Mouse (Mus musculus) heart, adult 2 months (tissue): Measurements from ENCODE around the gene Tbcc. TPM values are rescaled to one million over a fixed set of nuclear protein-coding genes. Genes with fewer than 3 reads are reported as not detected.

Experiments
- DNase-seq, 2 experiments: peaks; one replicate each; pipeline ENCODE4 v3.0.0; 2021
- H3K27ac ChIP-seq: fragments of 200-600 bp; 2 replicates; pipeline ENCODE4 v1.8.1; 2022
- H3K27me3 ChIP-seq: fragments of 200-500 bp; 2 replicates; pipeline ENCODE4 v1.6.1; 2012; ENCODE audit warnings: mild to moderate bottlenecking, low read length, inconsistent platforms, mixed read lengths; ENCODE audit not compliant: control insufficient read depth, insufficient read depth
- H3K36me3 ChIP-seq: fragments of 200-500 bp; 2 replicates; pipeline ENCODE4 v1.6.1; 2012; ENCODE audit warnings: low read length, inconsistent platforms; ENCODE audit not compliant: control insufficient read depth, insufficient read depth
- H3K4me1 ChIP-seq: fragments of 200-500 bp; 2 replicates; pipeline ENCODE4 v1.6.1; 2011; ENCODE audit warnings: low read length; ENCODE audit not compliant: control insufficient read depth, insufficient read depth
- H3K4me3 ChIP-seq: fragments of 200-600 bp; 2 replicates; pipeline ENCODE4 v1.8.1; 2022
- H3K79me2 ChIP-seq: fragments of 200-500 bp; replicated peaks from 2 replicates; pipeline ENCODE4 v1.6.1; 2012; ENCODE audit warnings: mild to moderate bottlenecking, inconsistent platforms, low read length, moderate library complexity, mixed read lengths; ENCODE audit not compliant: control insufficient read depth, insufficient read depth
- H3K9ac ChIP-seq: fragments of 200-500 bp; 2 replicates; pipeline ENCODE4 v1.6.1; 2012; ENCODE audit warnings: low read depth, mild to moderate bottlenecking, control low read depth, inconsistent platforms, low read length, mixed read lengths
- CTCF ChIP-seq: fragments of 200-600 bp; IDR thresholded peaks from 2 replicates; pipeline ENCODE4 v1.8.1; 2022; ENCODE audit warnings: antibody characterized with exemption, mild to moderate bottlenecking, moderate library complexity
- EP300 ChIP-seq: fragments of 200-500 bp; IDR thresholded peaks from 2 replicates; pipeline ENCODE4 v1.6.1; 2011; ENCODE audit warnings: low read depth, low read length, control low read depth; ENCODE audit not compliant: insufficient read depth
- POLR2A ChIP-seq: fragments of 200-500 bp; IDR thresholded peaks from 2 replicates; pipeline ENCODE4 v1.6.1; 2011; ENCODE audit warnings: mild to moderate bottlenecking, low read depth, low read length, control low read depth; ENCODE audit not compliant: insufficient read depth
- WGBS: fragments of 180-500 bp; shearing (Covaris S2); methylation state at CpG from one replicate; pipeline ENCODE4 v1.1.7; 2018; 5-methylcytosine and 5-hydroxymethylcytosine counted together
- intact Hi-C: fragments of 180-260 bp; cut with DNase I; formaldehyde crosslinking; loops from one replicate; pipeline ENCODE4 v1.15.1; 2025
- polyA plus RNA-seq: library from polyadenylated mRNA; depleted of rRNA; stranded (reverse); fragments of >200 nt; gene quantifications from 2 replicates; pipeline ENCODE4 v1.2.3, GENCODE M21; 2012
- total RNA-seq, 2 experiments: library from RNA; stranded (reverse); gene quantifications; 2 replicates each; pipeline ENCODE4 v1.2.3; 2021

Gene Tbcc
- total and polyA plus RNA-seq, 3 experiments, result 12.7 to 16.3 (median 16.3) TPM

DNA sequence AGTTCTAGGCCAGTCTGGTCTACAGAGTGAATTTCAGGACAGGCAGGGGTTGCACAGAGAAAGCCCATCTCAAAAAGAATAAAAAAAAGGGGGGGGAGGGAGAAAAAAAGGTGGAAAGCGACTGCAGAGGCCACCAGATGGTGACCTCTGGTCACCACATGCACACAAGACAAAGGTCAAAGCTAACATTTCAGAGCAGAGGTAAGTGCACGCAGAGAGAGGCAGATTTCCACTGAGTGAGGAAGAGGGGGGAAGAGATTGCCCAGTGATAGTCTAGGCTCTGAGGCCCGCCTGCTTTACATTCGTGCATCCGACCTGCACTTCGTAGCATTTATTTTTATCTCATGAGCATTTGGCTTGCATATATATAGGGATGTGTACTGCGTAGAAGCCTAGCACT, 17.7 kb upstream of the Tbcc start:
- intact Hi-C loops, result no loop called here
- Histone ChIP-seq H3K36me3 (no peaks in the 10 kb centered on the region), H3K27ac (no peak overlapping the region), H3K4me3 (no peak overlapping the region), H3K27me3 (no peaks in the 10 kb centered on the region), H3K9ac (no peak overlapping the region), H3K79me2 (no peaks in the 10 kb centered on the region), H3K4me1 (peaks cover 12% of the 10 kb centered on the region)
- TF ChIP-seq POLR2A (no peak), CTCF (no peak), EP300 (no peak)
- WGBS, result 92% methylated on average over 7 of the region's 7 CpGs
- no peak for DNase-seq

DNA sequence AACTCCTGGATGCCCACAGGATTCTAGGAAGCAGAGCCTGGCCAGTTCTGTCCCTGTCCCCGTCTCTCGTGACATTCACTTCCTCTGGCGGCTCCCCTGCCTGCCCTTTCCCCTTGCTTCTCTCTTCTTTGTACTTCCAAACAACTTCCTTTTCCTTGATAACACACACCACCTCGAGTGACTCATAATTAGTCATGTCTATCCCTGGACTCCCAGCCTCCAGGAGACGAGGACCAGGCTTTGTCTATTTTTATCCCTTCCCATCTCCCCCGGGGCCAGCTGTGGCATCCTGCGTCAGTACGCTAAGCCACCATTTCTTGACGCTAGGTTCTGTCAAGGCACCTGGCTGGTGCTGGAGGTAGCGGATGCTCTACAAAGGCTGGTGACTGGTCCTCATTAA, 16.4 kb upstream of the Tbcc start:
- peak; percentile 41; the same call in 1 of the 2 replicates for TF ChIP-seq EP300
- TF ChIP-seq CTCF, result no peak
- peak; percentile 31; the same call in 1 of the 2 replicates for TF ChIP-seq POLR2A
- Histone ChIP-seq H3K79me2 (no peaks in the 10 kb centered on the region), H3K27ac (peak overlapping the region; percentile 64), H3K9ac (no peak overlapping the region), H3K27me3 (no peaks in the 10 kb centered on the region), H3K4me1 (peaks cover 12% of the 10 kb centered on the region), H3K4me3 (0 out of 2 replicates have a peak overlapping the region, but pooled peaks have one; percentile 3), H3K36me3 (no peaks in the 10 kb centered on the region)
- WGBS, result 3% methylated on average over 10 of the region's 10 CpGs
- intact Hi-C loops, result no loop called here
- peak in 1 of 2 experiments; percentile 69 for DNase-seq

GRCm38 (mm10) chr17:46875626-46876025, 14.9 kb upstream of the Tbcc start:
- no peak overlapping the region for H3K27ac ChIP-seq
- WGBS, result 80% methylated on average over 3 of the region's 3 CpGs
- intact Hi-C loops, result loop anchor here (2.0 to 5.0 kb wide), 2 partner anchors 13 to 48 kb away; no protein-coding TSS in a partner anchor

GRCm38 (mm10) chr17:46876371-46876950, 14.0 kb upstream of the Tbcc start:
- TF ChIP-seq CTCF (no peak), EP300 (no peak), POLR2A (no peak)
- no peak for DNase-seq
- intact Hi-C loops, result loop anchor here (2.0 to 5.0 kb wide), 2 partner anchors 14 to 49 kb away; no protein-coding TSS in a partner anchor
- Histone ChIP-seq H3K4me1 (peaks cover 16% of the 10 kb centered on the region), H3K79me2 (no peaks in the 10 kb centered on the region), H3K27me3 (no peaks in the 10 kb centered on the region), H3K9ac (no peak overlapping the region), H3K36me3 (no peaks in the 10 kb centered on the region), H3K4me3 (no peak overlapping the region), H3K27ac (no peak overlapping the region)
- WGBS, result 77% methylated on average over 8 of the region's 8 CpGs

More at GRCm38 (mm10) chr17:46875626-46876025, 14.9 kb upstream of the Tbcc start:
- no peaks in the 10 kb centered on the region for H3K79me2 ChIP-seq
- TF ChIP-seq POLR2A, result no peak
- TF ChIP-seq CTCF, result peak; percentile 62
- no peak for TF ChIP-seq EP300
- DNase-seq, result no peak
- no peak overlapping the region for H3K9ac ChIP-seq
- H3K4me1 ChIP-seq, result peaks cover 16% of the 10 kb centered on the region
- H3K27me3 ChIP-seq, result no peaks in the 10 kb centered on the region
- H3K4me3 ChIP-seq, result no peak overlapping the region
- H3K36me3 ChIP-seq, result no peaks in the 10 kb centered on the region

DNA sequence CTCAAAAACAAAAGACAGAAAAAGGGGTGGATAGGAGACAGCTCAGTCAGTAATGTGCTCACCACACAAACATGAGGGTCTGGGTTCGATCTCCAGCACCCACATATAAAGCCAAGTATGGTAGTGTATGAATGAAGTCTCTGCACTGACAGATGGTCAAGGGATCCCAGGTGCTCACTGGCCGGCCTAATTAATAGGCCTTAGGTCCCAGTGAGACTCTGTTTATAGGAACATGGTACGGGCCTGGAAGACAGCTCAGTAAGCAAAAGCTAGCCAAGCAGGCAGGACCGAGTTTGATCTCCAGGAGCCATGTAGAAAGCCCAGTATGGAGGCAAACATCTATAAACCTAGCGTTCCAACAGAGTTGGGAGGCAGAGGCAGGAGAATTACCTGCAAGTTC, 13.4 kb upstream of the Tbcc start:
- 86% methylated on average over 5 of the region's 5 CpGs for WGBS
- intact Hi-C loops, result loop anchor here (2.0 to 5.0 kb wide), 2 partner anchors 14 to 50 kb away; no protein-coding TSS in a partner anchor

DNA sequence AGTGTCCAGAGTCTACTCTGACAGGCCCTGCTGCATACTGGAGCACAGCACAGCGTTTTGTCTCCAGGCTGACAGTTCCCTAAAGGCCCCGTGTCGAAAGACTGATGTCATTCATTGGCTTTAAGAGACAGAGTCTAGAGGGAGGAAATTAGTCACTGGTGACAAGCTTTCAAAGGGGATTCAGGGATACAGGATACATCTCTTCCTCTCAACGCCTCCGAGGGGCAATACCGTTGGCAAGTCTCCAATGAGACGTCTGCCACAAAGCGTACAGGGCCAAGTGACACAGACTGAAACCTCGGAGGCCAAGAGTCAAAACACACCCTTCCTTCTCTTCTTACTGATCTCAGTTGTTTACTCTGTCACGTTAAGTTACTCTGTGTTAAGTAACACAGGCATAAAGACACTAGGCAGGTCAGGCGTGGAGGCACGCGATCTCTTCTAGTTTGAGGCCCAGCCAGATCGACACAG, 10.6 kb upstream of the Tbcc start:
- no peak overlapping the region for H3K4me3 ChIP-seq
- H3K27ac ChIP-seq, result peak overlapping the region; percentile 67
- H3K27me3 ChIP-seq, result no peaks in the 10 kb centered on the region
- intact Hi-C loops, result loop anchor here (5.0 kb wide), 1 partner anchor 53 kb away; no protein-coding TSS in a partner anchor
- no peaks in the 10 kb centered on the region for H3K36me3 ChIP-seq
- H3K9ac ChIP-seq, result no peak overlapping the region
- 26% methylated on average over 14 of the region's 14 CpGs for WGBS
- peak; percentile 74 to 85 for DNase-seq
- TF ChIP-seq CTCF (no peak), EP300 (peak; percentile 84), POLR2A (peak; percentile 61; the same call in 1 of the 2 replicates)
- H3K79me2 ChIP-seq, result no peaks in the 10 kb centered on the region
- H3K4me1 ChIP-seq, result peaks cover 4% of the 10 kb centered on the region

More for the DNA sequence above, 13.4 kb upstream of the Tbcc start:
- TF ChIP-seq POLR2A, result no peak
- no peak for TF ChIP-seq CTCF
- no peak for TF ChIP-seq EP300
- Histone ChIP-seq H3K27ac (no peak overlapping the region), H3K4me3 (no peak overlapping the region), H3K36me3 (no peaks in the 10 kb centered on the region), H3K27me3 (no peaks in the 10 kb centered on the region), H3K9ac (no peak overlapping the region), H3K79me2 (no peaks in the 10 kb centered on the region), H3K4me1 (peaks cover 16% of the 10 kb centered on the region)
- DNase-seq, result no peak
